Mouse (Mus musculus) macrophage (primary cell): ENCODE measurements around the gene Olfr62. TPM values are rescaled to one million over a fixed set of nuclear protein-coding genes. Genes with fewer than 3 reads are reported as not detected.

ENCODE experiments used
- H3K27ac ChIP-seq: fragments of 350-480 bp; formaldehyde crosslinking; 2 replicates; pipeline ENCODE4 v1.9.0; 2021
- H3K36me3 ChIP-seq: fragments of 350-480 bp; formaldehyde crosslinking; 2 replicates; pipeline ENCODE4 v1.9.0; 2021; ENCODE audit errors: inconsistent target
- H3K4me3 ChIP-seq: fragments of 350-480 bp; formaldehyde crosslinking; 2 replicates; pipeline ENCODE4 v1.9.0; 2021; ENCODE audit errors: inconsistent target
- H3K79me2 ChIP-seq: fragments of 350-480 bp; formaldehyde crosslinking; 2 replicates; pipeline ENCODE4 v1.9.0; 2021; ENCODE audit errors: inconsistent target
- WGBS: methylation state at CpG from one replicate; pipeline ENCODE4 v1.1.7; 2026; ENCODE audit warnings: inconsistent platforms; ENCODE audit not compliant: missing documents; 5-methylcytosine and 5-hydroxymethylcytosine counted together
- polyA plus RNA-seq: library from polyadenylated mRNA; stranded (reverse); fragments of 250-400 nt; gene quantifications from 3 replicates; pipeline ENCODE4 v1.2.4, GENCODE M21; 2018; ENCODE audit warnings: inconsistent platforms
- total RNA-seq, 78 experiments: library from RNA; depleted of rRNA; stranded (reverse); fragments of 250-400 nt; gene quantifications; 1 replicate in 9 of 78; 2 replicates in 24 of 78; 3 replicates in 43 of 78; 4 replicates in 2 of 78; pipeline ENCODE4 v1.2.4; 2018; ENCODE audit warnings: inconsistent platforms in 56 of 78

The Olfr62 gene
- total RNA-seq (2018; cell fraction: chromatin; rRNA removed): not detected
- total RNA-seq (2018; cell fraction: cytosol; rRNA removed): not detected
- not detected for total RNA-seq (2018; cell fraction: nucleus; rRNA removed)
- polyA plus RNA-seq: not detected in 3 replicates

GRCm38 (mm10) chr4:118658652-118659051, at the start of gene Olfr62:
Gene Olfr62, plus strand, starts transcription at chr4:118658952.
- H3K27ac ChIP-seq: no peak within 1 kb of the TSS

GRCm38 (mm10) chr4:118609836-118610235, 48.9 kb upstream of the Olfr62 start:
- Histone ChIP-seq H3K27ac (no peak overlapping the region), H3K79me2 (no peaks in the 10 kb centered on the region), H3K36me3 (no peaks in the 10 kb centered on the region), H3K4me3 (no peak overlapping the region)
- 0% methylated on average over 3 of the region's 3 CpGs for WGBS

More at GRCm38 (mm10) chr4:118658652-118659051, at the start of gene Olfr62:
- no peaks in the 10 kb centered on the region for H3K79me2 ChIP-seq
- no peaks in the 10 kb centered on the region for H3K36me3 ChIP-seq
- H3K4me3 ChIP-seq: no peak within 1 kb of the TSS

- Histone ChIP-seq H3K27ac (no peak overlapping the region), H3K79me2 (no peaks in the 10 kb centered on the region), H3K4me3 (no peak overlapping the region), H3K36me3 (no peaks in the 10 kb centered on the region)
- WGBS: 44% methylated on average over 11 of the region's 11 CpGs
Measured at GRCm38 (mm10) chr4:118612619-118613018, 46.1 kb upstream of the Olfr62 start.

- H3K36me3 ChIP-seq: no peaks in the 10 kb centered on the region
- no peak overlapping the region for H3K4me3 ChIP-seq
- H3K27ac ChIP-seq: no peak overlapping the region
- no peaks in the 10 kb centered on the region for H3K79me2 ChIP-seq
- WGBS: 56% methylated on average over 11 of the region's 11 CpGs
Measured at GRCm38 (mm10) chr4:118615412-118615811, 43.3 kb upstream of the Olfr62 start.

- Histone ChIP-seq H3K27ac (peak within 1 kb of the TSS; percentile 8; the same call in 1 of the 2 replicates), H3K79me2 (peaks cover 14% of the 10 kb centered on the region), H3K36me3 (peaks cover 27% of the 10 kb centered on the region), H3K4me3 (peak within 1 kb of the TSS; percentile 84)
- WGBS: 2% methylated on average over 31 of the region's 41 CpGs
Measured at GRCm38 (mm10) chr4:118620279-118620966, 38.3 kb upstream of the Olfr62 start, which contains the start of the genes Cfap57 and Ebna1bp2. Gene Cfap57, minus strand, starts transcription at chr4:118620777. Gene Ebna1bp2, plus strand, starts transcription at chr4:118620799.

GRCm38 (mm10) chr4:118620967-118621320, 37.8 kb upstream of the Olfr62 start:
- H3K27ac ChIP-seq: peak overlapping the region; percentile 8; the same call in 1 of the 2 replicates
- H3K36me3 ChIP-seq: peaks cover 30% of the 10 kb centered on the region
- peaks cover 14% of the 10 kb centered on the region for H3K79me2 ChIP-seq
- peak overlapping the region; percentile 84 for H3K4me3 ChIP-seq
- WGBS: 2% methylated on average over 23 of the region's 23 CpGs

GRCm38 (mm10) chr4:118621781-118622180, 37.0 kb upstream of the Olfr62 start:
- H3K4me3 ChIP-seq: peak overlapping the region; percentile 84; the same call in 1 of the 2 replicates
- 82% methylated on average over 9 of the region's 9 CpGs for WGBS
- no peak overlapping the region for H3K27ac ChIP-seq
- H3K36me3 ChIP-seq: peaks cover 39% of the 10 kb centered on the region
- peaks cover 14% of the 10 kb centered on the region for H3K79me2 ChIP-seq

GRCm38 (mm10) chr4:118630261-118630660, 28.5 kb upstream of the Olfr62 start:
- Histone ChIP-seq H3K4me3 (no peak overlapping the region), H3K79me2 (no peaks in the 10 kb centered on the region), H3K27ac (no peak overlapping the region), H3K36me3 (peaks cover 27% of the 10 kb centered on the region)
- whole genome bisulfite sequencing: 95% methylated on average over 5 of the region's 5 CpGs

GRCm38 (mm10) chr4:118642346-118643190, 16.2 kb upstream of the Olfr62 start:
- no peak overlapping the region for H3K27ac ChIP-seq
- H3K79me2 ChIP-seq: no peaks in the 10 kb centered on the region
- no peaks in the 10 kb centered on the region for H3K36me3 ChIP-seq
- H3K4me3 ChIP-seq: no peak overlapping the region
- WGBS: 48% methylated on average over 20 of the region's 20 CpGs

- Histone ChIP-seq H3K79me2 (no peaks in the 10 kb centered on the region), H3K36me3 (no peaks in the 10 kb centered on the region), H3K4me3 (no peak overlapping the region), H3K27ac (no peak overlapping the region)
- 8% methylated on average over 2 of the region's 2 CpGs for WGBS
Measured at GRCm38 (mm10) chr4:118645234-118645633, 13.5 kb upstream of the Olfr62 start.

GRCm38 (mm10) chr4:118687086-118687485, 28.3 kb downstream of the Olfr62 start:
- 58% methylated on average over 2 of the region's 2 CpGs for WGBS
- H3K36me3 ChIP-seq: no peaks in the 10 kb centered on the region

GRCm38 (mm10) chr4:118692412-118692973, 33.7 kb downstream of the Olfr62 start, which contains the start of gene Olfr1342:
Gene Olfr1342, minus strand, starts transcription at chr4:118692756.
- H3K36me3 ChIP-seq: no peaks in the 10 kb centered on the region
- WGBS: 13% methylated on average over 12 of the region's 12 CpGs

More at GRCm38 (mm10) chr4:118687086-118687485, 28.3 kb downstream of the Olfr62 start:
- Histone ChIP-seq H3K79me2 (no peaks in the 10 kb centered on the region), H3K27ac (no peak overlapping the region), H3K4me3 (no peak overlapping the region)

GRCm38 (mm10) chr4:118693812-118694211, 35.1 kb downstream of the Olfr62 start:
- H3K36me3 ChIP-seq: no peaks in the 10 kb centered on the region
- no peak overlapping the region for H3K27ac ChIP-seq
- 79% methylated on average over 2 of the region's 2 CpGs for WGBS
- H3K4me3 ChIP-seq: no peak overlapping the region
- no peaks in the 10 kb centered on the region for H3K79me2 ChIP-seq

More at GRCm38 (mm10) chr4:118692412-118692973, 33.7 kb downstream of the Olfr62 start, which contains the start of gene Olfr1342:
- no peaks in the 10 kb centered on the region for H3K79me2 ChIP-seq
- H3K4me3 ChIP-seq: no peak within 1 kb of the TSS
- H3K27ac ChIP-seq: no peak within 1 kb of the TSS

- H3K4me3 ChIP-seq: no peak within 1 kb of the TSS
- no peak within 1 kb of the TSS for H3K27ac ChIP-seq
- H3K36me3 ChIP-seq: no peaks in the 10 kb centered on the region
- H3K79me2 ChIP-seq: no peaks in the 10 kb centered on the region
- 72% methylated on average over 3 of the region's 3 CpGs for WGBS
Measured at GRCm38 (mm10) chr4:118703223-118703622, 44.5 kb downstream of the Olfr62 start, which contains the start of gene Olfr1341. Gene Olfr1341, plus strand, starts transcription at chr4:118703523.
